Mouse (Mus musculus) NIH3T3 (cell line): ENCODE results near the gene Mpi.

Source experiments
- DNase-seq: peaks from one replicate; pipeline ENCODE4 v3.0.0-alpha.2; 2012; ENCODE audit warnings: low read depth

The Mpi gene

DNA sequence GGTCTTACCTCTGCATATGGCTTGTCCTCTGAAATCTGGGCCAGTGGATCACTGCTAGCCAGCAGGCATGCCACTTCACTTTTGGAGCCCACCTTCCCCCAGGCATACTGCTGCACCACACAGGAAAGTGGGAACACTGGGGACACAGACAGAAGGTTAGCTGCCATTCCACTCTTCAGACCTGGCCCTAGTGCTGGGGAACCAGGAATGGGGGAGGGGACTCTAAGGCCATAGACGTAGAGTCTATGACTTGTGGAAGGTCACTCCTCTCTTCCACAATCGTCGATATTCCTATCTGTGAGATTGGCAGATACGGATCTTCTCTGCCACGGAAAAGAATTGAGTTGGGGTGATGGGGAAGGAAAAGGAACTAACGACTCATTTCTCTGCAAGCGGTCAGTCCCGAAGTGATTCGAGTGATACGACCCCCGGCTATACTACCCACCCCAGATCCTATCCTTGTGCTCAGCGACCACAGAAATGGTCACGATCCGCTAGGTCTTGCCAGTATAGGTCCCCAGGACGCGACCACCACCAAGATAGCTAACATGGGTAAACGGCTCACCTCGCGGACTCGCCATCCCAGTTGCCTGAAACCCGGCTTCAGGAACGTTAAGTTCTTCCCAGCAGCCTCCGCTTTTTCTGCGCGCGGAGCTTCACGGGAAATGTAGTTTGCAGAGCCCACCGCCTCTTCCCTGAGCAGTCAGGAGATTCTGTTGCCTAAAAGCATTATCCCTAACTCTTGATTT lies at the start of gene Mpi:
Mpi (minus strand) TSS at position 625 of the 749 bp plus-strand sequence.
- DNase-seq = peak; percentile 78

DNA sequence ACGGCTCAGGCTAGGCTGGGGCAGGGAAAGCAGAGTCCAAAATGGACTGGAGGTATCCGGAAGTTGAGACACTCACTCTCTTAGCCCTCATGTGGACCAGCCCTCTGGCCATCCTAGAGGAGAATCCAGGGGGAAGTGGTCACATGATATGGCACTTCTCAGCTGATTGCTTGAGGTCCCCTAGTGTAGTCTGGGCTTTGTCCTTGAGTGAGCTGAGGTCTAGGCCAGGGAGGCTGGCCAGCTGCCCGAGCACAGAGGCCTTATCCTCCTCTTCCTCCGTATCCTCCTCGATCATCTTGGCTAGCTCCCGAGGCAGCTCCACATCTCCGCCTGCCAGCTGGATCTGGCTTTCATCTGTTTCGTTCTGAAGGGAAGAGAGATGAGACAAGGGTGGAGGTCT lies 49.5 kb upstream of the Mpi start:
- no peak for DNase-seq

DNA sequence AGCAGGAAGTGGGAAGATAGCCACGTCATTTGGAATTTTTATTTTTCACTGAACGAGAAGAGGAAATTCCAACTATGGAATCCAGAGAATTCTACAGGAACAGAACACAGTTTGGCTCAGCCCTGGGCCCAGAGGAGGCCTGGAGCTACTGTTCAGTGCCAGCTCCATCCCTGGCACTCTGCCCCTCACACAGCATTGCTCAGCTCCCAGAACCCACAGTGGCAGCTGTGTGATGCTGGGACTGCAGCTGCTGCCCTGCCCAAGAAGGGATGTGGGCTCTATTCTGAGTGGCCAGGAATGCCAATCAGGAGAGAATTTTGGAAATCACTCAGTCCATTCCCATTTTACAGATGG lies 48.8 kb upstream of the Mpi start:
- peak; percentile 71 for DNase-seq

DNA sequence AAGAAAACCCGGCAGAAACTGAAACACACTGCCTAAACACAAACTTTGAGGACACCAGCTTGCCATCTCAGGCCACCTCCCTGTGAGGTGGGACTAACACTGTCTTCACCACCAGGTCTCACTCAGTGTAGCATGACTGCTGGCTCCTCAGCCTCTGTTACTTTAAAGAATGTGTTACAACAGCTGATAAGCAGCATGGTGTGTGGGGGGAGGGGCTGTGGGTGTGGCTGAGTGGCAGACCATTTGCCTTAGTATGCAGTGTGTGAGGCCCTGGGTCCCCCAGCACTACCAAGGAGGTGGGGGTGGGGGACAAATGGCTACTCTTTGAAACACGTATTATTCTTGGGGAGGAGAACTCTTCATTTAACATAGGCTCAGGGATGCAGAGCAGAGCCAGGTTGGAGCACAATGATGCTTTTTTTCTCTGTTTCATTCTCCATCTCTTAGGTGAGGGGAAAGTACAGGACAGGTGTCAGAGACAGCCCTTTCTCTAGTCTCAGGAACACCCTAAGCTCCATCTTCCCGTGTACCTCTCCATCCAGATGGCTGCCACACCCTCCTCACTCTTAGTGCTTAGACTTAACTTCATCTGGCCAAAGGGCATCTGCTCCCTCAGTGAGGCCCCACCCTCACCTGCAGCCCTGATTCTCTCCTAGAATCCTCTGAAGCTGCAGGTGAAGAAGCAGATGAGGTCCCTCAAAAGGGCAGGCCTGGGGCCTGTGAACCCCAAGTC lies 48.2 kb upstream of the Mpi start:
- peak; percentile 54 for DNase-seq

DNA sequence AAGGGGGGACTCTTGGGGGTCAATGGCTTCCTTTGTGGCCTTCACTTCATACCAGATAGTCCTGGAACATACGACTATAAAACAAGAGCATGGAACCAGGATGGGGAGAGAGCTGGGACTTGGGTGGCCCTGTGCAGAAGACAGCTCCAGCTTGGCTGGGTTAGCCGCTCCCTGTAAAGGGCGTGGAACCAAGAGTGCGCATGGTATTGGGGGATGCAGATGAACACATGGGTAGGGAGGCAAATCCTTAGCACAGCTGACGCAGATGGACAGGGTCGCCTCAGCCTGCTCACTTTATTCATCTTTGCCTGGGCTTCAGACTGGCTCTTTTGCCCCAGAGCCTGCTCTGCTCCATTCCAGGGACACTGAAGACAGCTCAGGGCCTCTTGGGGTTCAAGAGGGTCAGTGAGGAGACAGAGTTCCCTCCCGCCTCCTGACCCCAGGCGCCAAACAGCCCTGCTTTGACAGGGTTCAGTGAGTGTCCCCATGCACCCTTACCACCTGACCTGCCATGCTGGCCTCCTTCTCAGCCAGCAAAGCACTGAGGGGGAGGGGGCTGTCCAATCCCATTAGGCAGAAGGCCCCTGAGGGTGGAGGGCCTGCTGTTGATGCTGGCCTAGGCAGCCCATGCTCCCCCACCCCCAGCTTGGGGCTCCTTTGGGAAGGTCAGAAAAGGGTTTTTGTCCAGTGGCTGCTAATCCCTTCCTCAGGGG lies 46.4 kb upstream of the Mpi start:
- no peak for DNase-seq

DNA sequence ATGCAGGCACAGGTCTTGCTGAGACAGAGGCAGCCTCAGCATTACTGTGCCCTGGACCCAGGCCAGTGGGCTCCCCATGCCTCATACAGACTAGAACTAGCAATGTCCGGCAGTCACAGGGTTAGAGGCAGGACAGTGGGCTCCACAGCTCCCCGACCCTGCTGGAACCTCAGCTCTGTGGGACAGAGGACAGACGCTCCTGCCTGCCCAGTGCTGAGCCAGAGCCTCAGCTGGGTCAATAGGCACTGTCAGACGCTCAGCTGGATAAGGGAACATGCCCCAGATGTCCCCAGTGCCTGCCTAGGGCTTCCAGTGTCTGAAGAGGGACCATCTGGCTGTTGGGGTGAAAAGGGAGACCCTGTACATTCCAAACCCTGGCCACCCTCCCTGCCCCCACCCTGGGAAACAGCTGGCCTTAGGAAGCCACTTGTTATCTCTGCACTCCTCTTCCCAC lies 45.4 kb upstream of the Mpi start:
- no peak for DNase-seq

DNA sequence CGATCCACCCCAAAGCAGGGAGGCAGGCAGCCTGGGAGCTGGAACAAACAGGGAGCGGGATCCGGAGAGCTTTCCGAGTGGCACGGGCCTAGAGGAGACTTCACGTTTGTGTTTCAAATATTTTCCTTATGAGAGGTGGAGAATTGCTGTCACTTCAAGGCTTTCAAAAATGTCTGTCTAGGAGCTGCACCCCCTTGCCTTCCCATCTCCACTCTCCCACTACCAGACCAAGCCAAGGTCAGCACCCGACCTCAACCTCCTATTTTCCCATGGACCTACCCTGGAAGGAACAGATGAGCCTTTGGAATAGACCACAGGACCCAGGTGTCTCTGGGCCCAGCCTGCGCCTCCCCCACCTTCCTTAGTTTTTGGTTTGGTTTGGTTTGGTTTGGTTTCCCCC lies 44.7 kb upstream of the Mpi start:
- DNase-seq = no peak

DNA sequence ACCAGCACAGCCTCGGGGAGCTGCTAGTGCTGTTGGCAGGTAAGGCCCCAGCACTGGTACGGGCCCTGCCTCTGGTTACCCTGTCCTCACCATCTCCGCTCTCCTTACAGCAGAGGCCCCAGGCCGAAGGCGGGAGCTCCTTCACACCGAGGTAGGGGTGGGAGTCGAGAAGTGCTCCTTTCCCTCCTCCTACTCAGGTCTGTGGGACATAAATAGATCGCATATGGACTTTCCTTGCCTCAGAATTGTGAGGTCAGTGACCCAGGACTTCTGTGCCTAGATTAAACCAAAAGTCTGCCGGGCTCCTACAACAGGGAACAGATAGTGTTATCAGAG lies 41.6 kb upstream of the Mpi start:
- DNase-seq = no peak

DNA sequence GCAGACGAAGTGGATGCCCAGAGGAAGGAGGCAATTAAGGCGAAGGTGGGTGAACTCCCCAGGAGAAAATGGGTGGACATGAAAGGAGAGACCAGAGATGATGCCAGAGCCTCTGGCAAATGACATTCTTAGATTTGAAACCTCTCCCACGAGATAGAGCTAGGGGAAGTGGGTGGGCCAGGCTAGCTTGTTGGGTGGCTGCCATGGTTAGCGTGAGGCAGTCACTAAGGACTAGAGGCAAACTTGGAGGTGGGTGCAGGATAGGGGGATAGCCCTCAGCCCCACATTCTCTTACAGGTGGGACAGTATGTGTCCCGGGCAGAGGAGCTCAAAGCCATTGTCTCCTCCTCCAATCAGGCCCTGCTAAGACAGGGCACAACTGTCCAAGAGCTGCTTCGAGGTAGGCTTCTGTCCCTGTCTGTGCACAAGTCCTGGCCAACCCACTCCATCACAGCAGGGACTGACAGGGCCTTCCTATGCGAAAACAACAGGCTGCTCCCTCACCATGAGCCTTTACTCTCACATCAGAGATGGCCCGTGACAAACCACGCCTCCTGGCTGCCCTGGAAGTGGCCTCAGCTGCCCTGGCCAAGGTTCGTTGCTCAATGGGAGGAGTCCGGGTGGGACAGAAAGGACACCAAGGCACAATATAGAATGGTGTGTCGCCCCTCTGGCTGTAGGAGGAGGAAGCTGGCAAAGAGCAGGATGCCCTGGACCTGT lies 41.1 kb upstream of the Mpi start:
- no peak for DNase-seq

DNA sequence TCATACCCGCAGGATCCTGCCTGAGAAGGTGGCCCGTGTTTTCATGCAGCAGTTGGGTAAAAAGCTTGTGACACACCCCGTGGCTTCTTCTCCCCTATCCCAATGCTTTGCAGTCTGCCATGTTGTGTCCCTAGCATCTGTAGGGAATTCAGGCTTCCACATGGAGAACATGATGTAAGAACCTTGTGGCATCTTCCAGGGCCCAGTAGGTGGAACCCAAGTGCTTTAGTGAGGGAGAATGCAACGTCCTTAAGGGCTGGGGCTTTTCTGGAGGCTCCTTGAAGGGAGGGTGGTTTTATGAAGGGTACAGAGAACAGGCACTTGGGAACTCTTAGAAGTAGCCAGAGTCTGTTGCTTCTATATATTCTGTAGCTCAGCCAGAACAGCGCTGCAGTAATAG lies 38.2 kb upstream of the Mpi start:
- peak; percentile 65 for DNase-seq

DNA sequence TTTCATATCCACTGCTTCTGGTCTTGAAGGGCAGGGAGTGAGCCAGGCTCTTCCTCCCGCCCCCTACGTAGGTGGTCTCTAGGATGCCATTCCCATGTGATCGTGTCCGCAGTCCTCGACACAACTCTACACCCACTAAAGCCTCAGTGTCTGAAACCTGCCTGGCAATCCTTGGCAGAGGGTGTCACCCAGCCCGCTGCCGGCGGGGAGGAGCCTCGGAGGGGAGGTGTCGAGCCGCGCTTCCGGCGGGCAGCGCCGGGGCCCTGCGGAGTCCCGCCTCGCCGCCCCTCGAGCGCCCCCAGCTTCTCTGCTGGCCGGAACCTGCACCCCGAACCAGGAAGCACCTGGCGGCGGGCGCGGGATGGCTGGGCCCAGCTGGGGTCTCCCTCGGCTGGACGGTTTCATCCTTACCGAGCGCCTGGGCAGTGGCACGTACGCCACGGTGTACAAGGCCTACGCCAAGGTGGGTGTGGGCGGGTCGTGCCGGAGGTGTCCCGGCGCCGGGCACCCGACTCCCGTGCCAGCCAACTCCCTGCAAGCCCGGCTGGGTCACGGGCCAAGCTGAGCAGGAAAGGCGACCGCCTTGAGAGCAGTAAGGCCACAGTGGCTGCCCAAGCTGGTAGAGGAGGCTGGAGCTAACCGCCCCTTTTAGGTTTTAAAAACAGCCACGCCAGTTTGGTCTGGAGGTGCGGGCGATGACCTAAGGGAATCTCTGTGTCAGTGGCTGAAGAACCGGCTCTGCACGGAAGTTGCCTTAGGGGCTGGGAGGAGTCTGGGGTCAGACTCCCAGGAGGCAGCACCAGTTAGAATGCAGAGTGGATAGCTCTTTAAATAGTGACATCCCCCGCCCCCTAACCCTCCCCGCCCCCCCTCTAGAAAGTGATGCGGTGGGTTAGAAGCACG lies 36.9 kb upstream of the Mpi start, which contains the start of gene Ulk3:
Ulk3 (plus strand) TSS at position 229 of the 903 bp plus-strand sequence.
- peak; percentile 82 for DNase-seq

DNA sequence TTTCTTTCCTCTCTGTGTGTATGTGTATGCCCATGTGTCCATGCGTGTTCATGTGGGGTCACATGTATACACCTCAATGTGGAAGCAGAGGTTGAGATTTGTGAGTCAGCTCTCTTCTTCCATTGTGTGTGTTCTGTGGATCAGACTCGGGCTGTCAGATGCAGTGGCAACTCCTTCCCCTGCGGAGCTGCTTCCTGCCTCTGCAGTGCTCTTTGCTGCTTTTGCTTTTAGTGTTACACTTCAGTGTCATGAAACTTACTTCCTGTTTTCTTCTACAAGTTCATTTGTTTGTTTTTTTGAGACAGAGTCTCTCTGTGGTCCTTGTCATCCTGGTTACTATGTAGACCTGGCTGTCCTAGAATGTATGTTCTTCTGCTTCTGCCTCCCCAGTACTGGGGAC lies 32.4 kb upstream of the Mpi start:
- no peak for DNase-seq

DNA sequence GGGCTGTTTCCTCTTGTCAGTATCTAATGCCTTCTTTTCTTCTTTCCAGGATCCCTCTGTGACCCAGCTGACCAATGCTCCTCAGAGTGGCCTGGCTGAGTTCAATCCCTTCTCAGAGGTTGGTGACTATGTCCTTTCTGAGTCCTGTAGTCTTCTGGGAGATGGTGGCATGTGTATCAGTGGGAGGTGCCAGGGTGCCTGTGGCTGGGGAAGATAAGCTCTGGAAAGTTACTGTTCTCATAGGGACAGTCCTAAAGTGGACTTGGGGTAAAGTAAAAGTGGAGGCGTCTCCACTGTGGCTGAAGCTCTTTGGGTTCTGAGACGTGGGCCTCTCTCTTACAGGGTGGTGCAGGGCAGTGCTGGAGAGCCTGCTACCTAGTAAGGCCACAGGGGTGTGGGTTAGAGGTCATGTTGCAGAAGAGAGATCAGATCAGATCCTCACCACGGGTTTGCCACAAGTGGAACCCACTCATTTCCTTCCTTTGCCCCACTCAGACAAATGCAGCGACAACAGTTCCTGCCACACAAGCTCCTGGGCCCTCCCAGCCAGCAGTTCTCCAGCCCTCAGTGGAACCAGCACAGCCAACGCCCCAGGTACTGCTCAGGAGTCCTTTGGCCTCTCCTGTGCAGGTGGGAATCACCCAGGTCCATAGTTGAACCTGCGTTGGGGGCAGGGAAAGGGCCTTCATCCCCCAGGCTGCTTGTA lies 24.7 kb upstream of the Mpi start:
- no peak for DNase-seq

DNA sequence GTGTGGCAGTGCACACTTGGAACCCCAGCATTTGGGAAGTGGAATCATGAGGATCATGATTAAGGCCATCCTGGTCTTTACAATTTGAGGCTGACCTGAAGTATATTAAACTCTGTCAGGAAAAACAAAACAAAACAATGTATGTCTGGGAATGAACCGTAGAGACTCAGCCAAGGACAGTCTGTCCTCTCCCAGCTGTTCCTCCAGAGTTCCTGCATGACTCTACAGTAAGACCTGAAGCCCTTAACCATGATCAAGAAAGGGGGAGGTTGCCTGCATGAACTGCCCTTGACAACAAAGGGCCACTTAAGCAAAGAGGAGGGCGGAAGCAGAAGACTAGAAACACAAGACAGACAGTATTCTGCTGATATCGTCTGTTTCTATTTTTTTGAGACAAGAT lies 23.0 kb upstream of the Mpi start:
- no peak for DNase-seq

DNA sequence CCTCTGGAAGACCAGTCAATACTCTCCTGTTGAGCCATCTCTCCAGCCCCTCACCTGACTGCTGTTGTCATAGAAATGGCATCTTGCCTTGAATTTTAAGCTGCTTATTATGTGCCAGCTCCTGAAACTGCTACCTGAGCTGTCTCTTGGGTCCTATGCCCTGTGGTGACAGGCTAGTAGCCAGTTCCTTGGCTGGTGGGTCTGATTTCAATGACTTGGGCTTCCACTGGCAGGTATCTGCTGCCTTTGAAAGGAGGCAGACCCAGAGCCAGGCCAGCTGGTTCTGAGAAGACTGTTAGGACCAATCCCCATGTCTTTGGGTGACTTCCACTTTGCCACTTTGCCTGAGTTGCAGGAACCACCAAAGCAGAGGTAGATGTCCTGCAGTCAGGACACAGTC lies 21.8 kb upstream of the Mpi start:
- no peak for DNase-seq

DNA sequence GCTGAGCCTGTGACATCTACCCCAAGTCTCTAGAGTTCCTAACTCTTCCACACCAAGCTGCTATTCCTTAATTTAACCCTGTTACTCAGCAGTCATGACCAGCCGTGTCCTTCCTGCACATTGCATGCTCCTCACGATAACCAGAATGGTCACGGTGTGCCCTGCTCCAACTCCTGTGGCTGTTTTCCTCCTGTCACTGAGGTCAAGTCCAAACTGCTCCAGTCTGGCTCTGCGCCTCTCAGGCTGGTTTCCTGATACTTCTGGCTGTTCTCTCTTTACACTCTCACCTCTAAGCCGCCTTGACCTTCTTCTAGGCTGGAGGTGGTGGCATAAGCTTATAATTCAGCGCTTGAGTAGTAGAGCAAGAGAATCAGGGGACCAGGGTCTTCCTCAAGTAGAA lies 15.9 kb upstream of the Mpi start:
- no peak for DNase-seq

DNA sequence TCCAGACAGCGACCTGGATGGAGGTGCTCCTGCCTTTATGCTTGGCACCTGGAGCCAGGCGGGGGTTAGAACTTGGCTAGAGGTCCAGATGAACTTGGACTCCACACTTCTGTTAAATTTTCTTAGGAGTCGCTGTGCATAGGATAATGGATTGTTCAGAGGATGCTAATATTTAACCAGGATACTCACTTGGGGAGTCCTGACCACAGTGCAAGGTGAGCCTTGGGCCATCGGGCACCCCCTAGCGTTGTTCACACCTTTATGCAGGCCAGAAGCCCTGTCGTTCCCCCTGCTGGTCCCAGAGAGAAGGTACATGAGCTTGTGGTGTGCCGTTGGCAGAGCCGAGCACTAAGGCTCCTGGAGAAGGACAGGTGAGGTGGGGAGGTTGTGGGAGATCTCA lies 14.3 kb upstream of the Mpi start:
- DNase-seq = no peak

DNA sequence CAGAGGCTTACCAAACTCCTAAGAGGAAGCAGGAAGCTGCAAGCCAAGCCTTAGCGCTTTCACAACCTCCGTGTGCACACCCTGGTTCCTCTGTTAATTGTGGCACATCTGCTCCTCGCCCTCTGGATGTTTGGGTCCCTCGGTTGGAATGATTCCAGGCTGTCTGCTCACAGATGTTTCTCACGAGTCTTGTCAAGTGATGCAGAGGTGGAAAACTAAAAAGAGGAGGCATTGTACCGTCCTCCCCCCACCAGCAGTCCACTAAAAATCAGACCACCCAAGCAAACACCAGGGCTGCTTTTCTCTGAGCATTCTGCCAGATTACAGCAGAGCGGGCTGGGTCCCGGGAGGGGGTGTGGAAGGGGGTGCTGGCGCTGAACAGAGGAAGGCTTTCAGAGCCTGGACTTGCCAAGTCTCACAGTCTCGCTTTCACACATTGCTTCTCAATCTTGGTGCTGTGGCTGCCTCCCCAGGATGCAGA lies 13.2 kb upstream of the Mpi start:
- peak; percentile 40 for DNase-seq

DNA sequence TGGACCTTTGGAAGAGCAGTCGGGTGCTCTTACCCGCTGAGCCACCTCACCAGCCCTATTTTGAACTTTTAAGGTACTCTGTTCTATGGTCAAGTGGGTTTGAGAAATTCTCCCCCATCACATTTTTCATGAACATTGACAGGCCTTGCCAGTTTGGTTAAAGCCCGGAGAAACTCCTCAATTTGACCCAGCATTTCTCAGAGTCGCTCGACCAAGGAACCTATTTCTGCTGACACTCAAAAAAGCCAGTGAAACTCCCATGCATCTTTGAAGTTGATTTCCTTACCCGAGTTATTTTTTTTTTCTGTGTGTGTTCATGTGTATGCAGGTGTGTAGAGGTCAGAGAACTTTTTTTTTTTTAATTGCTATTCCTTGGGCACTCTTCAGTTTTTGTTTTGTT lies 12.0 kb upstream of the Mpi start:
- DNase-seq = no peak

DNA sequence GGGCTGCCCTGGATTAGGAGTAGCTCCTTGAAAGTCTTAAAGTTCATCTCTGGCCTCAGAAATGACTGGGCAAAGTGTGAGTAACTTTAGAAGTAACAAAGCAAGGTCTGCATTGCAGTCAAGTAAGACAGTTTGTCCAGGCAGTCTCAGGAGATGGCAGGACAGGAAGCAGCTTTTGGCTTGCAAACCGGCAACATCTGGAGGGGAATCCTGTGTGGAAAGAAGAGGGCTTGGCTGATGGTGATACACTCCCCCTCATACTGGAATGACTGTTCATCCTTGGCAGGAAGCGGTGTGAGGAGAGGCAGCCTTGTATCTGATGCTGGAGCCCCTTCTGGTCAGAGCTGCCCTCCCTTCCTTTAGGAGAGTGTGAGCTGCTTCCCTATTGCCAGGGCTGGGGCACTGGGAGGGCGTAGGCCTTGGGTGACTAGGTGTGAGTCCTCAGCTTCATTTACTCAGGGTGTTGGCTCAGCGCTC lies 10.4 kb upstream of the Mpi start:
- peak; percentile 49 for DNase-seq

DNA sequence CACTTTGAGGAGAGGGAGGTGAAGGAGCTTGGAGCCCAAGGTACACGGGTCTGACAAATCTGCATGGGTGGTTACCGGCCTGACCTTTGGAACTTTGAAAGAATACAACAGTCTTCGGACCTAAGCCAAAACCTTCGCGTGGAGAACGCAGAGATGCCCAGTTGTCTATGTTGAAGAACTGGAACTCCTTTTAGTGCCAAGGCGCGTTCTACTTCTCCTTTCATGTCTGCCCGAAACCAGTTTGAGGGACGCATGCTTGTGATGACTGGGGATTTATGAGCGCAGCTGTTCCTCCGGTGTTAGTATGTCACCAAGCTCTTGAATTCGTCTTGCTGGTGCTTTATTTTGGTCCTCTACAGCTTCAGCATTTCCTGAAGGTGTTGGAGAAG lies 9.1 kb upstream of the Mpi start:
- DNase-seq = no peak
